Comparison of ENCODE assay signal across 12 mouse cellular contexts in the genomic region with DNA sequence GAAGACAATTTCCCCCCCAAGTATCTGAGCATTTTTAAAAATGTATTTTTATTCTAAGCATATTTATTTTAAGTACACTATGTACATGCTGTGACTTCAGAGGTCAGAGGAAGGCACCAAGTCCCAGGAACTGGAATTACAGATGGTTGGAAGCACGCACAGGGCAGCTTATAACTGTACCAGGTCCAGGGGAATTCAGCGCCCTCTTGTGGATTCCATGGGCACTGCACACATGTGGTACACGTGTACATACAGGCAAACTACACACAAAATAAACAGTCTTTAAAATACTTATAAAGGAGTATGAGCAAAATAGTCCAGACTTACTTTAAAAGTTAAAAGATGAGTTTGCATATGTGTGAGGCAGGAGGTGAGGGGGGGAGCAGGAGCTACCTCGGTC. TPM values are rescaled to one million over a fixed set of nuclear protein-coding genes. Genes with fewer than 3 reads are reported as not detected.
A peak's percentile ranks its signal among the peaks of the same experiment; 100 is the strongest.
DNase-seq lines count a peak whose midpoint lies in the region; TF ChIP-seq lines count a peak whose summit lies in the region.
"Had no signal": no experiment of that assay in that cellular context is flagged by ENCODE, and none has a peak within 500 bp of the region (broad histone marks: within the 10 kb centered on the region; RNA-seq: fewer than 3 reads in every experiment).

No protein-coding gene starts in this region.

- no peaks in the 10 kb centered on the region for H3K4me1 ChIP-seq in lung, adult 2 months (ENCODE audit: control insufficient read depth, insufficient read depth, low read length)

- H3K4me3 ChIP-seq in lung, adult 2 months (replicated peaks; ENCODE audit: extremely low read depth, low read depth, low read length) = no peak overlapping the region

- DNase-seq in kidney, postnatal 4 days = peak; percentile 27
- no peak for DNase-seq in kidney, adult 8-10 months
- peak; percentile 15 for DNase-seq in thymus, postnatal 14 days
- no peak for DNase-seq in thymus, postnatal 10 days (ENCODE audit: low spot score in 2 of 2)
- DNase-seq in brain, embryonic 14.5 days (ENCODE audit: low read depth) = no peak
- no peak for DNase-seq in adrenal gland, postnatal 25 days
- DNase-seq in lung, adult 2 months = no peak
- DNase-seq: cerebellum, adult 8-10 months; gastrocnemius, postnatal 36 days; right cerebral cortex, adult 18-20 months; thymus, adult 2 months had no signal

- 83% methylated on average over 4 of the region's 4 CpGs for whole genome bisulfite sequencing in lung, adult 2 months

- no peak for TF ChIP-seq POLR2A in brain, embryonic 14.5 days (IDR thresholded peaks at IDR 0.05; ENCODE audit: borderline replicate concordance, extremely low read depth, insufficient read depth, insufficient read length, poor library complexity, severe bottlenecking)
- no peak for TF ChIP-seq POLR2A in lung, adult 2 months (IDR thresholded peaks at IDR 0.05; ENCODE audit: borderline replicate concordance, extremely low read depth, low read depth, low read length)

- TF ChIP-seq CTCF in brain, embryonic 14.5 days (IDR thresholded peaks at IDR 0.05; ENCODE audit: borderline replicate concordance, extremely low read depth, insufficient read depth, insufficient read length) = peak; percentile 41; the same call in 1 of the 2 replicates
- no peak for TF ChIP-seq CTCF in lung, adult 2 months (IDR thresholded peaks at IDR 0.05; ENCODE audit: insufficient read depth, low read length)

RNA-seq across cellular contexts. Expression of a gene that starts 45.5 kb away (rescaled TPM):
- 32.1 and 33.4 TPM in 2 replicates for polyA plus RNA-seq in brain, embryonic 14.5 days (2012; rRNA removed)
- total RNA-seq in adrenal gland, postnatal 25 days (2021) = 4.7 and 7.6 TPM in 2 replicates
- 0.46 and 0.48 TPM in 2 replicates for polyA plus RNA-seq in lung, adult 2 months (2012; rRNA removed)
- total RNA-seq: hematopoietic stem cell, adult 5-6 weeks had no signal

Comparison
In these comparisons a context has a peak if more than half of its experiments do, and no peak if none do; other contexts are left out.
1. DNase-seq: peak in kidney, postnatal 4 days (2 of 2) and thymus, postnatal 14 days (single experiment); none in kidney, adult 8-10 months (0 of 2), thymus, postnatal 10 days (0 of 2), brain, embryonic 14.5 days (single experiment), adrenal gland, postnatal 25 days (single experiment) and lung, adult 2 months (single experiment).
2. RNA of a gene that starts 45.5 kb away (polyA plus RNA-seq): 32.1 to 33.4 TPM in brain, embryonic 14.5 days; 0.46 to 0.48 TPM in lung, adult 2 months; every median in the first group is over 10 times any median in the second.